8 mouse cellular contexts compared by ENCODE assay signal in genomic region chr14:118938551-118938950, GRCm38 (mm10). TPM values are rescaled to one million over a fixed set of nuclear protein-coding genes. Genes with fewer than 3 reads are reported as not detected.
DNase-seq lines count a peak whose midpoint lies in the region; ATAC-seq and TF ChIP-seq lines count a peak whose summit lies in the region.

No protein-coding gene starts in this region.

- under 1% methylated on average over 7 of the region's 7 CpGs for WGBS in cerebellum, adult 2 months
- 2% methylated on average over 7 of the region's 7 CpGs for WGBS in heart, embryonic 11.5 days (ENCODE audit: insufficient replicate concordance)
- 2% methylated on average over 7 of the region's 7 CpGs for WGBS in limb, embryonic 13.5 days
- WGBS in midbrain, embryonic 15.5 days, result 2% methylated on average over 7 of the region's 7 CpGs

- H3K4me3 ChIP-seq in cerebellum, adult 2 months (replicated peaks; ENCODE audit: insufficient read depth, low read depth, low read length), result peak overlapping the region; percentile 76
- H3K4me3 ChIP-seq in heart, embryonic 11.5 days (ENCODE audit: low read depth, low read length), result peak overlapping the region; percentile 99
- peak overlapping the region; percentile 99 for H3K4me3 ChIP-seq in limb, embryonic 13.5 days
- H3K4me3 ChIP-seq in midbrain, embryonic 15.5 days, result peak overlapping the region; percentile 97

- intact Hi-C loops in left cerebral cortex, postnatal 4 days (cut with DNase I), result no loop called here

- no peaks in the 10 kb centered on the region for H3K9me3 ChIP-seq in heart, embryonic 11.5 days (replicated peaks; ENCODE audit: control insufficient read depth, low read length)
- H3K9me3 ChIP-seq in limb, embryonic 13.5 days, result no peaks in the 10 kb centered on the region
- H3K9me3 ChIP-seq in midbrain, embryonic 15.5 days, result no peaks in the 10 kb centered on the region

- ATAC-seq in heart, embryonic 11.5 days (replicated peaks; ENCODE audit: insufficient number of reproducible peaks, low FRiP score, low TSS enrichment), result no peak
- ATAC-seq in limb, embryonic 13.5 days (ENCODE audit: low FRiP score, low read depth), result no peak
- ATAC-seq in midbrain, embryonic 15.5 days (replicated peaks), result no peak

- no peak for TF ChIP-seq POLR2A in cerebellum, adult 2 months (IDR thresholded peaks at IDR 0.05; ENCODE audit: borderline replicate concordance, insufficient read depth, low read length)

- no peak overlapping the region for H3K27ac ChIP-seq in cerebellum, adult 2 months (ENCODE audit: insufficient read depth, low read length)
- H3K27ac ChIP-seq in heart, embryonic 11.5 days (ENCODE audit: low read depth, low read length), result peak overlapping the region; percentile 96; the same call in 1 of the 2 replicates
- no peak overlapping the region; the same call in 1 of the 2 replicates for H3K27ac ChIP-seq in limb, embryonic 13.5 days
- H3K27ac ChIP-seq in midbrain, embryonic 15.5 days, result peak overlapping the region; percentile 88; the same call in 1 of the 2 replicates

- no peak for TF ChIP-seq CTCF in cerebellum, adult 2 months (IDR thresholded peaks at IDR 0.05; ENCODE audit: borderline replicate concordance, insufficient read depth, low read depth, low read length)

- H3K27me3 ChIP-seq in cerebellum, adult 2 months (ENCODE audit: control insufficient read depth, insufficient read depth, low read length), result no peaks in the 10 kb centered on the region
- no peaks in the 10 kb centered on the region for H3K27me3 ChIP-seq in heart, embryonic 11.5 days (ENCODE audit: control insufficient read depth, insufficient read depth, low read length)
- H3K27me3 ChIP-seq in limb, embryonic 13.5 days, result no peaks in the 10 kb centered on the region
- H3K27me3 ChIP-seq in midbrain, embryonic 15.5 days (replicated peaks), result 0 out of 2 replicates have a peak, but pooled peaks cover 4% of the 10 kb centered on the region

- peak overlapping the region; percentile 67 for H3K4me2 ChIP-seq in heart, embryonic 11.5 days
- peak overlapping the region; percentile 70 for H3K4me2 ChIP-seq in limb, embryonic 13.5 days (replicated peaks)
- H3K4me2 ChIP-seq in midbrain, embryonic 15.5 days, result peak overlapping the region; percentile 81

- peak overlapping the region; percentile 99 for H3K9ac ChIP-seq in heart, embryonic 11.5 days (ENCODE audit: low read depth, low read length)
- H3K9ac ChIP-seq in limb, embryonic 13.5 days, result peak overlapping the region; percentile 99
- peak overlapping the region; percentile 96 for H3K9ac ChIP-seq in midbrain, embryonic 15.5 days

- no peaks in the 10 kb centered on the region for H3K36me3 ChIP-seq in heart, embryonic 11.5 days (ENCODE audit: control insufficient read depth, insufficient read depth, low read length)
- no peaks in the 10 kb centered on the region for H3K36me3 ChIP-seq in limb, embryonic 13.5 days
- H3K36me3 ChIP-seq in midbrain, embryonic 15.5 days (replicated peaks), result no peaks in the 10 kb centered on the region

- H3K4me1 ChIP-seq in cerebellum, adult 2 months (ENCODE audit: control insufficient read depth, insufficient read depth, low read length), result peaks cover 9% of the 10 kb centered on the region
- H3K4me1 ChIP-seq in heart, embryonic 11.5 days (ENCODE audit: control insufficient read depth, insufficient read depth, low read length), result peaks cover 18% of the 10 kb centered on the region
- H3K4me1 ChIP-seq in limb, embryonic 13.5 days, result peaks cover 32% of the 10 kb centered on the region
- peaks cover 19% of the 10 kb centered on the region for H3K4me1 ChIP-seq in midbrain, embryonic 15.5 days

- DNase-seq in cerebellum, adult 2 months, result peak in 1 of 2 experiments; percentile 27
- no peak for DNase-seq in cerebellum, adult 11 months
- peak; percentile 26 for DNase-seq in brain, adult 2 months (ENCODE audit: low read depth, low spot score)
- no peak for DNase-seq in left cerebral cortex, postnatal 4 days
- no peak for DNase-seq in thymus, postnatal 25 days

RNA-seq across cellular contexts. Expression of gene Dnajc3, which starts 0.8 kb away (rescaled TPM):
- 25.9 and 26.0 TPM in 2 replicates for polyA plus RNA-seq in cerebellum, adult 2 months (2012; rRNA removed)
- 32.8 and 37.6 TPM in 2 replicates for polyA plus RNA-seq in heart, embryonic 11.5 days (2014; fragmentation: Nextera tagmentation; extraction: Ambion mirVana)
- 28.4 and 32.9 TPM in 2 replicates for polyA plus RNA-seq in limb, embryonic 13.5 days (2015; fragmentation: Nextera tagmentation; extraction: Ambion mirVana)
- polyA plus RNA-seq in midbrain, embryonic 15.5 days (2015; fragmentation: Nextera tagmentation; extraction: Ambion mirVana), result 20.2 and 22.0 TPM in 2 replicates
- 10 to 100 TPM; 22.5 to 25.5 TPM for total RNA-seq in left cerebral cortex, postnatal 4 days (2021)

RNA-seq across cellular contexts. Expression of gene Dzip1, which starts 13.3 kb away (rescaled TPM):
- polyA plus RNA-seq in cerebellum, adult 2 months (2012; rRNA removed), result 68.4 and 75.3 TPM in 2 replicates
- polyA plus RNA-seq in heart, embryonic 11.5 days (2014; fragmentation: Nextera tagmentation; extraction: Ambion mirVana), result 11.3 and 13.2 TPM in 2 replicates
- polyA plus RNA-seq in limb, embryonic 13.5 days (2015; fragmentation: Nextera tagmentation; extraction: Ambion mirVana), result 31.5 and 31.9 TPM in 2 replicates
- polyA plus RNA-seq in midbrain, embryonic 15.5 days (2015; fragmentation: Nextera tagmentation; extraction: Ambion mirVana), result 88.1 and 88.6 TPM in 2 replicates
- total RNA-seq in left cerebral cortex, postnatal 4 days (2021), result 100 to 1,000 TPM; 180 to 196 TPM

Comparison
In these comparisons a context has a peak if more than half of its experiments do, and no peak if none do; other contexts are left out.
1. H3K27ac ChIP-seq: peak in heart, embryonic 11.5 days (single experiment) and midbrain, embryonic 15.5 days (single experiment); none in cerebellum, adult 2 months (single experiment) and limb, embryonic 13.5 days (single experiment).
2. Peak in every context shown above with its lines, with median percentiles within 50 percentile points of each other: H3K4me3 ChIP-seq, H3K4me2 ChIP-seq and H3K9ac ChIP-seq.